Mouse (Mus musculus) heart, embryonic 11.5 days (tissue): ENCODE measurements at regions not wholly inside any gene's neighbourhood (a gene's known extent, or its start where the extent isn't known, plus 50 kb on each side); places are given as distances from the start of the nearest gene placed in this dataset.

Experiments used
- ATAC-seq: fragments of 200-750 bp; cut with Nextera tagmentation; replicated peaks from 2 replicates; pipeline ENCODE4 v1.8.0; 2017; ENCODE audit warnings: moderate library complexity; ENCODE audit not compliant: insufficient number of reproducible peaks, low FRiP score, low TSS enrichment
- H3K27ac ChIP-seq: fragments of 300-500 bp; sonication (generic); 2 replicates; pipeline ENCODE4 v1.5.1; 2014; ENCODE audit warnings: mild to moderate bottlenecking, low read depth, low read length
- H3K27me3 ChIP-seq: fragments of 300-500 bp; sonication (generic); 2 replicates; pipeline ENCODE4 v1.6.1; 2014; ENCODE audit warnings: mild to moderate bottlenecking, low read length, mixed read lengths; ENCODE audit not compliant: control insufficient read depth, insufficient read depth
- H3K36me3 ChIP-seq: fragments of 300-500 bp; sonication (generic); 2 replicates; pipeline ENCODE4 v1.6.1; 2014; ENCODE audit warnings: mild to moderate bottlenecking, low read length, moderate library complexity, mixed read lengths; ENCODE audit not compliant: control insufficient read depth, insufficient read depth
- H3K4me1 ChIP-seq: fragments of 300-500 bp; sonication (generic); 2 replicates; pipeline ENCODE4 v1.6.1; 2014; ENCODE audit warnings: low read length; ENCODE audit not compliant: control insufficient read depth, insufficient read depth
- H3K4me2 ChIP-seq: fragments of 300-500 bp; sonication (generic); 2 replicates; pipeline ENCODE4 v1.6.1; 2014; ENCODE audit warnings: mild to moderate bottlenecking, moderate library complexity
- H3K4me3 ChIP-seq: fragments of 300-500 bp; sonication (generic); 2 replicates; pipeline ENCODE4 v1.5.1; 2014; ENCODE audit warnings: low read depth, low read length
- H3K9ac ChIP-seq: fragments of 300-500 bp; sonication (generic); 2 replicates; pipeline ENCODE4 v1.6.1; 2014; ENCODE audit warnings: mild to moderate bottlenecking, low read depth, low read length, moderate library complexity
- H3K9me3 ChIP-seq: fragments of 300-500 bp; sonication (generic); replicated peaks from 2 replicates; pipeline ENCODE4 v1.6.1; 2016; ENCODE audit warnings: low read length; ENCODE audit not compliant: control insufficient read depth
- WGBS: fragments of 180-500 bp; shearing (Covaris S2); extraction: QIAGEN DNeasy Blood & Tissue Kit; methylation state at CpG from one replicate; pipeline ENCODE4 v1.1.7; 2014; ENCODE audit not compliant: insufficient replicate concordance; 5-methylcytosine and 5-hydroxymethylcytosine counted together

- no peaks in the 10 kb centered on the region for H3K9me3 ChIP-seq
- no peak overlapping the region for H3K4me2 ChIP-seq
- no peaks in the 10 kb centered on the region for H3K27me3 ChIP-seq
- no peak overlapping the region for H3K4me3 ChIP-seq
- H3K27ac ChIP-seq = no peak overlapping the region
- H3K9ac ChIP-seq = no peak overlapping the region
- ATAC-seq = no peak
- WGBS = 76% methylated on average over 4 of the region's 4 CpGs
- no peaks in the 10 kb centered on the region for H3K36me3 ChIP-seq
- H3K4me1 ChIP-seq = no peaks in the 10 kb centered on the region
Measured at GRCm38 (mm10) chr2:138702783-138703182, 446.4 kb downstream of the Btbd3 start.

GRCm38 (mm10) chr2:138703943-138704541 is 447.7 kb downstream of the Btbd3 start:
- H3K9me3 ChIP-seq = no peaks in the 10 kb centered on the region
- 80% methylated on average over 4 of the region's 4 CpGs for WGBS
- H3K27me3 ChIP-seq = no peaks in the 10 kb centered on the region

GRCm38 (mm10) chr2:138708763-138709162 is 452.4 kb downstream of the Btbd3 start:
- Histone ChIP-seq H3K9ac (no peak overlapping the region), H3K4me3 (no peak overlapping the region), H3K4me2 (no peak overlapping the region), H3K4me1 (no peaks in the 10 kb centered on the region), H3K27me3 (no peaks in the 10 kb centered on the region), H3K27ac (no peak overlapping the region), H3K36me3 (no peaks in the 10 kb centered on the region), H3K9me3 (no peaks in the 10 kb centered on the region)
- ATAC-seq = no peak
- 81% methylated on average over 2 of the region's 2 CpGs for WGBS

More at GRCm38 (mm10) chr2:138703943-138704541, 447.7 kb downstream of the Btbd3 start:
- no peak overlapping the region for H3K27ac ChIP-seq
- no peaks in the 10 kb centered on the region for H3K36me3 ChIP-seq
- no peak overlapping the region for H3K4me3 ChIP-seq
- no peaks in the 10 kb centered on the region for H3K4me1 ChIP-seq
- H3K9ac ChIP-seq = no peak overlapping the region
- H3K4me2 ChIP-seq = no peak overlapping the region
- ATAC-seq = no peak

GRCm38 (mm10) chr2:138733846-138734245 is 477.5 kb downstream of the Btbd3 start:
- Histone ChIP-seq H3K9me3 (no peaks in the 10 kb centered on the region), H3K36me3 (no peaks in the 10 kb centered on the region), H3K9ac (no peak overlapping the region), H3K4me1 (no peaks in the 10 kb centered on the region), H3K27me3 (no peaks in the 10 kb centered on the region), H3K4me2 (no peak overlapping the region), H3K4me3 (no peak overlapping the region), H3K27ac (no peak overlapping the region)
- no peak for ATAC-seq
- 53% methylated on average over 2 of the region's 2 CpGs for WGBS

- H3K4me2 ChIP-seq = no peak overlapping the region
- no peak overlapping the region for H3K4me3 ChIP-seq
- H3K27ac ChIP-seq = no peak overlapping the region
- 79% methylated on average over 4 of the region's 4 CpGs for WGBS
- no peaks in the 10 kb centered on the region for H3K36me3 ChIP-seq
- no peak for ATAC-seq
- no peak overlapping the region for H3K9ac ChIP-seq
- H3K9me3 ChIP-seq = no peaks in the 10 kb centered on the region
- H3K27me3 ChIP-seq = no peaks in the 10 kb centered on the region
- H3K4me1 ChIP-seq = no peaks in the 10 kb centered on the region
Measured at GRCm38 (mm10) chr2:138744806-138745205, 488.4 kb downstream of the Btbd3 start.

GRCm38 (mm10) chr2:138760439-138760963 is 504.1 kb downstream of the Btbd3 start:
- Histone ChIP-seq H3K4me3 (no peak overlapping the region), H3K4me2 (no peak overlapping the region), H3K36me3 (no peaks in the 10 kb centered on the region), H3K4me1 (no peaks in the 10 kb centered on the region), H3K9ac (no peak overlapping the region), H3K9me3 (no peaks in the 10 kb centered on the region), H3K27me3 (no peaks in the 10 kb centered on the region), H3K27ac (no peak overlapping the region)
- 66% methylated on average over 3 of the region's 3 CpGs for WGBS
- no peak for ATAC-seq

GRCm38 (mm10) chr2:138761400-138761799 is 505.0 kb downstream of the Btbd3 start:
- Histone ChIP-seq H3K4me3 (no peak overlapping the region), H3K9me3 (no peaks in the 10 kb centered on the region), H3K27ac (no peak overlapping the region), H3K9ac (no peak overlapping the region), H3K4me1 (no peaks in the 10 kb centered on the region), H3K4me2 (no peak overlapping the region), H3K27me3 (no peaks in the 10 kb centered on the region), H3K36me3 (no peaks in the 10 kb centered on the region)
- 84% methylated on average over 1 of the region's 1 CpGs for WGBS
- ATAC-seq = no peak

- H3K4me3 ChIP-seq = no peak overlapping the region
- no peaks in the 10 kb centered on the region for H3K36me3 ChIP-seq
- 0 out of 2 replicates have a peak, but pooled peaks have one; percentile 22 for ATAC-seq
- H3K9ac ChIP-seq = no peak overlapping the region
- WGBS = 70% methylated on average over 9 of the region's 9 CpGs
- H3K9me3 ChIP-seq = no peaks in the 10 kb centered on the region
- no peak overlapping the region for H3K27ac ChIP-seq
- H3K27me3 ChIP-seq = no peaks in the 10 kb centered on the region
- no peak overlapping the region for H3K4me2 ChIP-seq
- H3K4me1 ChIP-seq = no peaks in the 10 kb centered on the region
Measured at GRCm38 (mm10) chr2:138766275-138766842, 510.0 kb downstream of the Btbd3 start.

GRCm38 (mm10) chr2:138783781-138784180 is 527.4 kb downstream of the Btbd3 start:
- 75% methylated on average over 3 of the region's 3 CpGs for WGBS
- ATAC-seq = no peak

More at GRCm38 (mm10) chr2:138783781-138784180, 527.4 kb downstream of the Btbd3 start:
- Histone ChIP-seq H3K36me3 (no peaks in the 10 kb centered on the region), H3K4me2 (no peak overlapping the region), H3K9ac (no peak overlapping the region), H3K27ac (no peak overlapping the region), H3K9me3 (no peaks in the 10 kb centered on the region), H3K4me3 (no peak overlapping the region), H3K27me3 (no peaks in the 10 kb centered on the region), H3K4me1 (no peaks in the 10 kb centered on the region)
